Mouse (Mus musculus): Measurements from ENCODE around the gene Klhl31. TPM values are rescaled to one million over a fixed set of nuclear protein-coding genes. Genes with fewer than 3 reads are reported as not detected.

Gene Klhl31
- polyA plus RNA-seq, 1 experiment from 2014 or later = 0.10 TPM

DNA sequence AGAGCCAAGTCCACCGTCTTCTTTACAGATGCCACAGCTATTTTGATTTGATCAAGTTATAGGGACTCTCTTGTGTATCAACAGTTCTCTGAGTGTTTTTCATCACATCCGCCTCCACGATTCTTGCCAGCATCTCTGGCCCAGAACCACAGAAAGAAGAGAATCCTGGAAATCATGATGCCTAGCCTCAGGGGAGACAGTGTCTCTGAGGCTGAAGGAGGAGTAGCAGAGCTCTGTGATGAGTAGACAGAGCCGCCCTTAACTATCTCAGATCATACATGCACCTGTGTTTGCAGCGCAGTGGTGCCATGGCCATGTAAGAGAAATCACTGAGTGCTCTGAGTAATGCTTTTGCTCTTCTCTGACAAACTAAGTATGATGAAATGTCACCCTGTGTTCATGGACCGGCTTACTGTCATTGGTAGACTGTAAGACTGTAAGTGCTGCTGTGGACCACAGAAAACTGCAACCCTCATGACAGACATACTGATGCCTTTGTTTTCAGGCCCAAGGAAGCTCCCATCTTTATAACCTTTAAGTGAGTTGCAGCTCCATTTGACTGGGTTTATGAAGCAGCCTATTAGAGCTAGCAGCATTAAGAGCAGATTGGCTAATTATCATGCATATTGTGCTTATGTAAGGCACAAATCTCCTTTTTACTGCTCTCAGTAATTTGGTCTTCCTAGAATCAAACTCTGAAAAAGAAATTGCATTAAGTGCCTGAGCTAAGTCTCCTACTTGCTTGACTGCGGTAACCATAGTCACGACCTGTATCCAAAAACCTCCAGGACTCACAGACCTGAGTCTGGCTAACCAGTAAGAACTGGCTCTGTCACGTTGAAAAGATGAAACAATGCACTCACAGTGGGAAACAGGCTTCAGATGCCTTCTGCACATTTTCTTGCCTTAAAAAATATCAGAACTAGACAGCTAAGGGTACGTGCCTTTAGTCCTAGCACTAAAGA is 33.7 kb upstream of the Klhl31 start:
- Histone ChIP-seq H3K9me3 (ENCODE audit: control insufficient read depth, low read depth, low read length) (no peaks in the 10 kb centered on the region), H3K27ac (ENCODE audit: low read length) (no peak overlapping the region), H3K9ac (replicated peaks; ENCODE audit: low read depth, low read length) (no peak overlapping the region), H3K27me3 (ENCODE audit: control insufficient read depth, insufficient read depth, low read length) (no peaks in the 10 kb centered on the region), H3K36me3 (ENCODE audit: control insufficient read depth, insufficient read depth, low read length) (no peaks in the 10 kb centered on the region), H3K4me3 (ENCODE audit: low read depth, low read length) (no peak overlapping the region), H3K4me2 (replicated peaks; ENCODE audit: low read depth, low read length) (no peak overlapping the region), H3K4me1 (ENCODE audit: control insufficient read depth, insufficient read depth, low read length) (no peaks in the 10 kb centered on the region)
- no peak for ATAC-seq (ENCODE audit: insufficient number of reproducible peaks, insufficient read depth, low FRiP score, low read depth)
- 85% methylated on average over 10 of the region's 10 CpGs for WGBS

- Histone ChIP-seq H3K4me2 (replicated peaks; ENCODE audit: low read depth, low read length) (no peak overlapping the region), H3K36me3 (ENCODE audit: control insufficient read depth, insufficient read depth, low read length) (no peaks in the 10 kb centered on the region), H3K27ac (ENCODE audit: low read length) (no peak overlapping the region), H3K4me1 (ENCODE audit: control insufficient read depth, insufficient read depth, low read length) (no peaks in the 10 kb centered on the region), H3K4me3 (ENCODE audit: low read depth, low read length) (no peak overlapping the region), H3K9ac (replicated peaks; ENCODE audit: low read depth, low read length) (no peak overlapping the region), H3K9me3 (ENCODE audit: control insufficient read depth, low read depth, low read length) (no peaks in the 10 kb centered on the region), H3K27me3 (ENCODE audit: control insufficient read depth, insufficient read depth, low read length) (no peaks in the 10 kb centered on the region)
- ATAC-seq (ENCODE audit: insufficient number of reproducible peaks, insufficient read depth, low FRiP score, low read depth) = no peak
- 71% methylated on average over 1 of the region's 1 CpGs for WGBS
Measured at GRCm38 (mm10) chr9:77603965-77604509, 32.3 kb upstream of the Klhl31 start.

- H3K27ac ChIP-seq (ENCODE audit: low read length) = no peak overlapping the region
- no peak for ATAC-seq (ENCODE audit: insufficient number of reproducible peaks, insufficient read depth, low FRiP score, low read depth)
- no peak overlapping the region for H3K4me3 ChIP-seq (ENCODE audit: low read depth, low read length)
- H3K4me2 ChIP-seq (replicated peaks; ENCODE audit: low read depth, low read length) = no peak overlapping the region
- H3K9ac ChIP-seq (replicated peaks; ENCODE audit: low read depth, low read length) = no peak overlapping the region
- H3K9me3 ChIP-seq (ENCODE audit: control insufficient read depth, low read depth, low read length) = no peaks in the 10 kb centered on the region
- no peaks in the 10 kb centered on the region for H3K27me3 ChIP-seq (ENCODE audit: control insufficient read depth, insufficient read depth, low read length)
- WGBS = 77% methylated on average over 6 of the region's 6 CpGs
- H3K4me1 ChIP-seq (ENCODE audit: control insufficient read depth, insufficient read depth, low read length) = no peaks in the 10 kb centered on the region
- H3K36me3 ChIP-seq (ENCODE audit: control insufficient read depth, insufficient read depth, low read length) = no peaks in the 10 kb centered on the region
Measured at GRCm38 (mm10) chr9:77607295-77607694, 29.0 kb upstream of the Klhl31 start.

DNA sequence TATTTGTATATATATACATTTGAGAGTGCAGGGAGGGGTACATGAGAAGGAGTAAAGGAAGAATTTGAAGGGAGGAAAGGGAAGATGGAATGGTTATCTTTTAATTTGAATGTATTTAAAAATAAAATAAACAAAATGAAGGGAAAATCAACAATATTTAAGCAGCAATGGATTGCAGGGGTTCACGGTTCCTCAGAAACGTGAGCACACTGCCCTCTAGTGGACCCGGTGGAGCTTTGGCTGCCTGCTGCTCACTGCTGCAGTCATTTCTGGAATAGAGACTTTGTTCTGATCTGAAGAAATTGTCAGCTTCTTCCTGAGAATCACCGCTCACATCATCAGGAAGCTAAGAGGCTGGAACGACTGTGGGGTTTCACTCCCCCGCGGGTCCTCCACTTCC is 28.5 kb upstream of the Klhl31 start:
- no peak overlapping the region for H3K4me2 ChIP-seq (replicated peaks; ENCODE audit: low read depth, low read length)
- H3K27ac ChIP-seq (ENCODE audit: low read length) = no peak overlapping the region
- no peaks in the 10 kb centered on the region for H3K27me3 ChIP-seq (ENCODE audit: control insufficient read depth, insufficient read depth, low read length)
- no peak overlapping the region for H3K4me3 ChIP-seq (ENCODE audit: low read depth, low read length)
- no peaks in the 10 kb centered on the region for H3K36me3 ChIP-seq (ENCODE audit: control insufficient read depth, insufficient read depth, low read length)
- no peaks in the 10 kb centered on the region for H3K4me1 ChIP-seq (ENCODE audit: control insufficient read depth, insufficient read depth, low read length)
- no peak for ATAC-seq (ENCODE audit: insufficient number of reproducible peaks, insufficient read depth, low FRiP score, low read depth)
- H3K9ac ChIP-seq (replicated peaks; ENCODE audit: low read depth, low read length) = no peak overlapping the region
- 20% methylated on average over 5 of the region's 7 CpGs for WGBS
- H3K9me3 ChIP-seq (ENCODE audit: control insufficient read depth, low read depth, low read length) = no peaks in the 10 kb centered on the region

DNA sequence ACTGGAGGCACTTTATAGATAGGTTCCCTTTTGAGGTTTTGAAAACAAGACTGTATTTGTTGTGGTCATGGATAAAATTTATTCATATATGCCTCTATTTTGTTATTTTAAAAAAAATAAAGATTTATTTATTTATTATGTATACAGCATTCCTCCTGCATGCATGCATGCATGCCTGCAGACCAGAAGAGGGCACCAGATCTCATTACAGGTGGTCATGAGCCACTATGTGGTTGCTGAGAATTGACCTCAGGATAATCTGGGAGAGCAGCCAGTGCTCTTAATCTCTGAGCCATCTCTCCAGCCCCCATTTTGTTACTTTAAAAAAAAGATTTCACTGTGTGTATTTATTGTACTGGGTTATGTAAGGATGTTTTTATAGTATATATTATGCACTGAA is 25.5 kb upstream of the Klhl31 start:
- no peak for ATAC-seq (ENCODE audit: insufficient number of reproducible peaks, insufficient read depth, low FRiP score, low read depth)
- Histone ChIP-seq H3K27ac (ENCODE audit: low read length) (no peak overlapping the region), H3K9ac (replicated peaks; ENCODE audit: low read depth, low read length) (no peak overlapping the region), H3K4me2 (replicated peaks; ENCODE audit: low read depth, low read length) (no peak overlapping the region), H3K36me3 (ENCODE audit: control insufficient read depth, insufficient read depth, low read length) (no peaks in the 10 kb centered on the region), H3K4me1 (ENCODE audit: control insufficient read depth, insufficient read depth, low read length) (no peaks in the 10 kb centered on the region), H3K27me3 (ENCODE audit: control insufficient read depth, insufficient read depth, low read length) (no peaks in the 10 kb centered on the region), H3K9me3 (ENCODE audit: control insufficient read depth, low read depth, low read length) (no peaks in the 10 kb centered on the region), H3K4me3 (ENCODE audit: low read depth, low read length) (no peak overlapping the region)

DNA sequence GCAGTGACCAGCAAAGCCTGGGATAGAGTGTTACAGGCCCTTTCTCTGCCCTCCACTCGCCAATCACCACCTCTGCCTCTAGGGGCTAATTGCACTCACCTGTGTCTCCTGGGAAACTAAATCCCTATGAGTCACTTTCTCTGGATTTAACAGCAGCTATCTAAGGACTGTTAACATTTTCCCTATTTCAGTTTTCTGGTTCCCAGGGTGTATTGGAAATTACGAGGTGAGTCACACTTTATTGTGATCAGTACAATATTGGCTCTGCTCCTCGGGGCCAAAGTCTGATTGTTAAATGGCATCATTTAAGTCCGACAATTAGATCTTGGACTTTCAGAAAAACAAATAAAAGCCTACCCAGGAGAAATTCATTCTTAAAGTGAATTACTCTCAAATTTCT is 24.0 kb upstream of the Klhl31 start:
- Histone ChIP-seq H3K27ac (ENCODE audit: low read length) (no peak overlapping the region), H3K4me3 (ENCODE audit: low read depth, low read length) (no peak overlapping the region), H3K4me2 (replicated peaks; ENCODE audit: low read depth, low read length) (no peak overlapping the region), H3K9me3 (ENCODE audit: control insufficient read depth, low read depth, low read length) (no peaks in the 10 kb centered on the region), H3K36me3 (ENCODE audit: control insufficient read depth, insufficient read depth, low read length) (no peaks in the 10 kb centered on the region), H3K27me3 (ENCODE audit: control insufficient read depth, insufficient read depth, low read length) (no peaks in the 10 kb centered on the region), H3K9ac (replicated peaks; ENCODE audit: low read depth, low read length) (no peak overlapping the region), H3K4me1 (ENCODE audit: control insufficient read depth, insufficient read depth, low read length) (no peaks in the 10 kb centered on the region)
- no peak for ATAC-seq (ENCODE audit: insufficient number of reproducible peaks, insufficient read depth, low FRiP score, low read depth)
- WGBS = 77% methylated on average over 4 of the region's 4 CpGs

- WGBS = 76% methylated on average over 4 of the region's 4 CpGs
Measured at GRCm38 (mm10) chr9:77615868-77616267, 20.4 kb upstream of the Klhl31 start.

DNA sequence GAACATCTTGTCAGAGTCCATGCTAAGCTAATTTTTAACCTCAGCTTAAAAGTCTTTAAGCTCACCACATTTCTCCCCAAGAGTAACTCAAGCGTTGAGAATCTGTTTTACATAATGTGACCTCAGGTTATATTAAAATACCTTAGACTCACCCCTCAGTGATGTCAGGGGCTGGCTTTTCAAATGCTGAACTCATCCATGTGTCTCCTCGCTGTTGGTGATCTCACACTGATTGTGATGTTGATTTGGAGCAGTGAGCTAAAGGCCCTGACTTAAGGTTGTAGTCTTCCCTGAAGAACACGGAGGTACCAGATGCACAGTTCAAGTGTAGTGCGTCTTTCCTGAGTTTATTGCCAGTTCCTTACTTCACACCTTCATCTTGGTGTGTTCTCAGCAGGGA is 19.5 kb upstream of the Klhl31 start:
- Histone ChIP-seq H3K4me2 (replicated peaks; ENCODE audit: low read depth, low read length) (no peak overlapping the region), H3K36me3 (ENCODE audit: control insufficient read depth, insufficient read depth, low read length) (no peaks in the 10 kb centered on the region), H3K27me3 (ENCODE audit: control insufficient read depth, insufficient read depth, low read length) (no peaks in the 10 kb centered on the region), H3K9me3 (ENCODE audit: control insufficient read depth, low read depth, low read length) (no peaks in the 10 kb centered on the region), H3K4me3 (ENCODE audit: low read depth, low read length) (no peak overlapping the region), H3K4me1 (ENCODE audit: control insufficient read depth, insufficient read depth, low read length) (no peaks in the 10 kb centered on the region), H3K27ac (ENCODE audit: low read length) (no peak overlapping the region), H3K9ac (replicated peaks; ENCODE audit: low read depth, low read length) (no peak overlapping the region)
- WGBS = 57% methylated on average over 4 of the region's 4 CpGs
- ATAC-seq (ENCODE audit: insufficient number of reproducible peaks, insufficient read depth, low FRiP score, low read depth) = no peak

More at GRCm38 (mm10) chr9:77615868-77616267, 20.4 kb upstream of the Klhl31 start:
- Histone ChIP-seq H3K9me3 (ENCODE audit: control insufficient read depth, low read depth, low read length) (no peaks in the 10 kb centered on the region), H3K27me3 (ENCODE audit: control insufficient read depth, insufficient read depth, low read length) (no peaks in the 10 kb centered on the region), H3K4me3 (ENCODE audit: low read depth, low read length) (no peak overlapping the region), H3K36me3 (ENCODE audit: control insufficient read depth, insufficient read depth, low read length) (no peaks in the 10 kb centered on the region), H3K4me1 (ENCODE audit: control insufficient read depth, insufficient read depth, low read length) (no peaks in the 10 kb centered on the region), H3K9ac (replicated peaks; ENCODE audit: low read depth, low read length) (no peak overlapping the region), H3K27ac (ENCODE audit: low read length) (no peak overlapping the region), H3K4me2 (replicated peaks; ENCODE audit: low read depth, low read length) (no peak overlapping the region)
- no peak for ATAC-seq (ENCODE audit: insufficient number of reproducible peaks, insufficient read depth, low FRiP score, low read depth)

Measured in stomach, embryonic 14.5 days (tissue).